Mouse (Mus musculus): ENCODE results near the gene Aco2. TPM values are rescaled to one million over a fixed set of nuclear protein-coding genes. Genes with fewer than 3 reads are reported as not detected.

Gene Aco2
- polyA plus RNA-seq, 1 experiment: 110 TPM

- H3K36me3 ChIP-seq (replicated peaks; ENCODE audit: low read length): peaks cover 58% of the 10 kb centered on the region
Observed at GRCm38 (mm10) chr15:81864238-81864637, 7.9 kb upstream of the Aco2 start.

GRCm38 (mm10) chr15:81869985-81870384, 2.1 kb upstream of the Aco2 start:
- Histone ChIP-seq H3K9me3 (no peaks in the 10 kb centered on the region), H3K36me3 (replicated peaks; ENCODE audit: low read length) (peaks cover 58% of the 10 kb centered on the region), H3K27me3 (replicated peaks) (no peaks in the 10 kb centered on the region), H3K4me1 (peaks cover 42% of the 10 kb centered on the region), H3K4me3 (replicated peaks) (no peak overlapping the region)
- TF ChIP-seq FLI1 (IDR thresholded peaks at IDR 0.05; ENCODE audit: low read length) (no peak), GATA1 (IDR thresholded peaks at IDR 0.05; ENCODE audit: borderline replicate concordance, low read length) (no peak)

More at GRCm38 (mm10) chr15:81864238-81864637, 7.9 kb upstream of the Aco2 start:
- no peaks in the 10 kb centered on the region for H3K27me3 ChIP-seq (replicated peaks)
- no peak for TF ChIP-seq GATA1 (IDR thresholded peaks at IDR 0.05; ENCODE audit: borderline replicate concordance, low read length)
- no peak for TF ChIP-seq FLI1 (IDR thresholded peaks at IDR 0.05; ENCODE audit: low read length)
- H3K4me1 ChIP-seq: peaks cover 11% of the 10 kb centered on the region
- H3K9me3 ChIP-seq: no peaks in the 10 kb centered on the region
- H3K4me3 ChIP-seq (replicated peaks): no peak overlapping the region

- Histone ChIP-seq H3K36me3 (replicated peaks; ENCODE audit: low read length) (peaks cover 40% of the 10 kb centered on the region), H3K9me3 (no peaks in the 10 kb centered on the region), H3K4me1 (peaks cover 55% of the 10 kb centered on the region), H3K27me3 (replicated peaks) (no peaks in the 10 kb centered on the region), H3K4me3 (replicated peaks) (peak within 1 kb of the TSS; percentile 100)
- no peak for TF ChIP-seq GATA1 (IDR thresholded peaks at IDR 0.05; ENCODE audit: borderline replicate concordance, low read length)
- no peak for TF ChIP-seq FLI1 (IDR thresholded peaks at IDR 0.05; ENCODE audit: low read length)
Observed at GRCm38 (mm10) chr15:81871604-81872261, 376 bp upstream of the Aco2 start, which contains the start of gene Phf5a. Gene Phf5a, minus strand, starts transcription at chr15:81871911.

- H3K4me3 ChIP-seq (replicated peaks): no peak overlapping the region
- H3K9me3 ChIP-seq: no peaks in the 10 kb centered on the region
- peaks cover 37% of the 10 kb centered on the region for H3K36me3 ChIP-seq (replicated peaks; ENCODE audit: low read length)
- no peak for TF ChIP-seq FLI1 (IDR thresholded peaks at IDR 0.05; ENCODE audit: low read length)
- no peak for TF ChIP-seq GATA1 (IDR thresholded peaks at IDR 0.05; ENCODE audit: borderline replicate concordance, low read length)
- peaks cover 48% of the 10 kb centered on the region for H3K4me1 ChIP-seq
- H3K27me3 ChIP-seq (replicated peaks): no peaks in the 10 kb centered on the region
Observed at GRCm38 (mm10) chr15:81879531-81880401, 7.7 kb downstream of the Aco2 start.

GRCm38 (mm10) chr15:81882348-81882747, 10.2 kb downstream of the Aco2 start:
- H3K27me3 ChIP-seq (replicated peaks): no peaks in the 10 kb centered on the region
- TF ChIP-seq GATA1 (IDR thresholded peaks at IDR 0.05; ENCODE audit: borderline replicate concordance, low read length) (no peak), FLI1 (IDR thresholded peaks at IDR 0.05; ENCODE audit: low read length) (no peak)
- H3K4me3 ChIP-seq (replicated peaks): no peak overlapping the region
- peaks cover 52% of the 10 kb centered on the region for H3K36me3 ChIP-seq (replicated peaks; ENCODE audit: low read length)
- peaks cover 50% of the 10 kb centered on the region for H3K4me1 ChIP-seq
- H3K9me3 ChIP-seq: no peaks in the 10 kb centered on the region

GRCm38 (mm10) chr15:81885418-81885934, 13.4 kb downstream of the Aco2 start:
- TF ChIP-seq GATA1 (IDR thresholded peaks at IDR 0.05; ENCODE audit: borderline replicate concordance, low read length): no peak
- TF ChIP-seq FLI1 (IDR thresholded peaks at IDR 0.05; ENCODE audit: low read length): no peak
- H3K4me1 ChIP-seq: peaks cover 47% of the 10 kb centered on the region
- H3K4me3 ChIP-seq (replicated peaks): no peak overlapping the region
- H3K9me3 ChIP-seq: no peaks in the 10 kb centered on the region
- H3K36me3 ChIP-seq (replicated peaks; ENCODE audit: low read length): peaks cover 79% of the 10 kb centered on the region
- H3K27me3 ChIP-seq (replicated peaks): no peaks in the 10 kb centered on the region

- H3K4me3 ChIP-seq (replicated peaks): no peak overlapping the region
- no peaks in the 10 kb centered on the region for H3K27me3 ChIP-seq (replicated peaks)
- peaks cover 80% of the 10 kb centered on the region for H3K36me3 ChIP-seq (replicated peaks; ENCODE audit: low read length)
- peaks cover 50% of the 10 kb centered on the region for H3K4me1 ChIP-seq
- TF ChIP-seq GATA1 (IDR thresholded peaks at IDR 0.05; ENCODE audit: borderline replicate concordance, low read length) (no peak), FLI1 (IDR thresholded peaks at IDR 0.05; ENCODE audit: low read length) (no peak)
- no peaks in the 10 kb centered on the region for H3K9me3 ChIP-seq
Observed at GRCm38 (mm10) chr15:81886795-81887550, 14.9 kb downstream of the Aco2 start.

- H3K4me3 ChIP-seq (replicated peaks): no peak overlapping the region
- H3K4me1 ChIP-seq: peaks cover 64% of the 10 kb centered on the region
- TF ChIP-seq FLI1 (IDR thresholded peaks at IDR 0.05; ENCODE audit: low read length): no peak
- TF ChIP-seq GATA1 (IDR thresholded peaks at IDR 0.05; ENCODE audit: borderline replicate concordance, low read length): no peak
- peaks cover 81% of the 10 kb centered on the region for H3K36me3 ChIP-seq (replicated peaks; ENCODE audit: low read length)
- no peaks in the 10 kb centered on the region for H3K9me3 ChIP-seq
- H3K27me3 ChIP-seq (replicated peaks): no peaks in the 10 kb centered on the region
Observed at GRCm38 (mm10) chr15:81889175-81889574, 17.1 kb downstream of the Aco2 start.

GRCm38 (mm10) chr15:81891140-81891802, 19.2 kb downstream of the Aco2 start:
- Histone ChIP-seq H3K27me3 (replicated peaks) (no peaks in the 10 kb centered on the region), H3K36me3 (replicated peaks; ENCODE audit: low read length) (peaks cover 86% of the 10 kb centered on the region), H3K4me3 (replicated peaks) (no peak overlapping the region), H3K4me1 (peaks cover 55% of the 10 kb centered on the region), H3K9me3 (no peaks in the 10 kb centered on the region)
- no peak for TF ChIP-seq FLI1 (IDR thresholded peaks at IDR 0.05; ENCODE audit: low read length)
- TF ChIP-seq GATA1 (IDR thresholded peaks at IDR 0.05; ENCODE audit: borderline replicate concordance, low read length): no peak

All from megakaryocyte, embryonic 14.5 days (primary cell).